Mouse (Mus musculus) frontal cortex, adult 2 months (tissue): Measurements from ENCODE around the gene Pla2g12b. TPM values are rescaled to one million over a fixed set of nuclear protein-coding genes. Genes with fewer than 3 reads are reported as not detected.

Experiments used
- DNase-seq, 2 experiments: peaks; one replicate each; pipeline ENCODE4 v3.0.0; 2022; ENCODE audit warnings: low spot score in 1 of 2; ENCODE audit errors: extremely low spot score in 1 of 2
- polyA plus RNA-seq: library from polyadenylated mRNA; depleted of rRNA; stranded (reverse); fragments of >200 nt; gene quantifications from 2 replicates; pipeline ENCODE4 v1.2.3, GENCODE M21; 2012

The Pla2g12b gene
- polyA plus RNA-seq, 1 experiment, result 0.16 TPM

DNA sequence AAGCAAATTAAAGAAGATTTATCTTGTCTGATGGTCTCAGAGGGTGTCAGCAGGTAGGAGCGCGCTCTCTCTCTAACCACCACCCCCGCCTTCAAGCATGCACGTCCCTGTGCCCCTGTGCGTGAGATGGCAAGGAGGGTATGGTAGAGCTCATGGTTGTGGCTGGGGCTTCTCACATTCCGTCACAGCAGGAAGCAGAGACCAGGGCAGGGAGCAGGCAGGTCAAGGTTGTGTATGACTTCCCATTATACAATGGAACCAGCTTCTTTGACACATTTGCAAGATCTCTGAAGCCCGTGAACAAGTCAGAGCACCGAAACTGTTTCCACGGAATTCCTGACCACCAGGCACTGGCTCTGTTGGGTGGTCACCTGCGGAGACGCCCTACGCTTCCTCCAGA, 6.8 kb downstream of the Pla2g12b start:
- no peak for DNase-seq

DNA sequence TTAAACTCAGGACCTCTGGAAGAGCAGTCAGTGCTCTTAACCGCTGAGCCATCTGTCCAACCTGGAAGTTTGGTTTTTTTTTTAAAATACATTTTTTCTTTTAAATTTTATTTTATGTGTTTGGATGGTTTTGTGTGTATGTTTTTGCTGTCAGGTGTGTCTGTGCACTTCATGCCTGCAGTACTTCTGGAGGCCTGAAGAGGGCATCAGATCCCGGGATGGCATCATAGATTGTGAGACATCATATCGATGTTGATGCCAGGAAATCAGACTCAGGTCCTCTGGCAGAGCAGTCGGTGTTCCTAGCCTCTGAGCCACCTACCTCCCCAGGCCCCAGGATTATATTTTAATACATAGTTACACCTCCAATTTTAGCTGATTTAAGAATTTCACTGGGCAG, 10.3 kb downstream of the Pla2g12b start:
- DNase-seq, result no peak

DNA sequence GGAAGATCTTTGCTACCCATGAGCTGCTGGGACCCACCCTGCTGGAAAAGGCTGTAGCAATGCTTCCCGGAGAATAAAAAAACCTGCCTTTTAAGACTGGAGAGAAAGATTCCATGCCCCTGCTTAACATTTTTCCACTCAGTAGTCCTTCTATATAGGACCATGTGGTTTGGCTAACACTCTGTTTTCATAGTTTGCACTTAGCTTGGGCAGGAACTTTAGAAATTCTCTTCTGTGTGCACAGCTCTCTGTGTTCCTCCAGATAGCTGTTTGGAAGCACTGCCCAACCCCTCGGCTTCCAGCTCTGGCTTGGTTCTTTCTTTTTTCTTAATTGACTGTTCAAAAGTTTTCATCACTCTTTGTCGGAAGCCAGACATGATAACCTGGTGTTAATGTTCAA, 13.2 kb downstream of the Pla2g12b start:
- DNase-seq, result no peak

DNA sequence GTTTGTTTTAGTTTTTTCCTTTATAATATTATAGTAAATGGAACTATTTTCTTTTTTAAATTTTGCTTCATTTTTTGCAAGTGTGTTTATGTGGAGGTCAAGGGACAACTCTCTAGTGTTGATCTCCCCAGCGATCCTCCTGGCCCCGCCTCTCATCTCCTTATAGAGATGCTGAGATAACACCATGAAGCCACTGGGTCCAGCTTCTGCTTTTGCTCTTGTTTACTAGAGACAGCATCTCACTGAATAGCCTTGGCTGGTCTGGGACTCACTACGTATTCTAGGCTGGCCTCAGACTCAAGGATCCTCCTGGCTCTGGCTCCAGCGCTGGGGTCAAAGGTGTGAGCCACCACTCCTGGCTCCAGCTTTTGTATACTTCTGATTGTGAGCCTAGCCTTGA, 16.1 kb downstream of the Pla2g12b start:
- DNase-seq, result no peak

DNA sequence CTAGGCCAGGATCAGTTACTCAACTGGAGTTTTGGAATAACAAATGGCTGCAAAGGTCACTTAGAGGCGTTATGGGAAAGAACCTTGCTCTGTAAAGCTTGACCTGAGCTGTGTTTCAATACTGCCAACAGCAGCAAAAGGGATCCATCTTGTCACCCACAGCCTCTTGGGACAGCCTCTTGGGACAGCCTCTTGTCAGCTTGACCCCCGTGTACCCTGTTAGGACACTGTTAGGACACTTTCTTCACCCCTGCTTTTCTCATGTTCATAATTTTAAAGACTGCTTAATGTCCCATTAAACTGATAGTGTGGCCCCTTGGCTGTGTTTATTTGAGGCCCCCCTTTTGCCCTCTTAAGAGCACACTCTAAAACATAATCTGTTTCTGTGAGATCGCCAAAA, 21.0 kb downstream of the Pla2g12b start:
- no peak for DNase-seq

DNA sequence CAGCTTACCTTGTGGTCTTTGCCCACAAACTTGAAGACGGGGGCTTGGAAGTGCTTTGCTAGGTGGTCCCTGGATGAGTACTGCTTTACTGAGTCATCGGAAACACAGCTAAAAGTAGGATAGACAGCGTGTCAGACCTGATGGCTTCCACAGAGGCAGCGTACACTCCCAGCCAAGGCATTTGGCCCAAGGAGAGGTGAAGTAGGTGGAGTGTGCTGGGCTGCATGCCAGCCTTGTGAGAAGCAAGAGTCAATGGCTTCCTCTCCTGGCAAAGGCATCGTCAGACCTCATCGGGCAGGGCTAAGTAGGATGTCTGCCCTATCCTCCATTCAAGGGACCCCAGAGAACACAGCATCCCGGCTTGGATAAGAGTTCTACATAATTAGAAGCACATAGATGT, 21.9 kb downstream of the Pla2g12b start:
- DNase-seq, result peak in 1 of 2 experiments; percentile 15

DNA sequence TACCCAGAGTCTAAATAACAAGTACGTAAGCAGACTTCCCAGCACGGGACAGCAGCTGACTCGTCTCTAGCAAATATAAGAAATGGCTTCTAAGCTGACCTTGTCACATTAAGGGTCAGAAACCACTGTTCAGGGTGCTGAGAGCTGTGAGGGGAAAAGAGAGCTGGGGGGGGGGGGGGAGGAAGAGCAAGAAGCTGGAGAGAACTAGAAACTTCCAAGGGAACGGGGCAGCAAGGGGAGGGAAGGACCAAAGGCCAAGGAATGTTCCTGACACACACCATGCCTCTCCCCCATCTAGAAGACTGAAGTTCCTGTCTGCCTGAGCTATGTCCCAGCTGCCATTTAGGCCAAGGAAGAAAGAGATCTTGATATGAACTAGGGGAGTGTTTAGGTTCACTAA, 22.9 kb downstream of the Pla2g12b start:
- no peak for DNase-seq

DNA sequence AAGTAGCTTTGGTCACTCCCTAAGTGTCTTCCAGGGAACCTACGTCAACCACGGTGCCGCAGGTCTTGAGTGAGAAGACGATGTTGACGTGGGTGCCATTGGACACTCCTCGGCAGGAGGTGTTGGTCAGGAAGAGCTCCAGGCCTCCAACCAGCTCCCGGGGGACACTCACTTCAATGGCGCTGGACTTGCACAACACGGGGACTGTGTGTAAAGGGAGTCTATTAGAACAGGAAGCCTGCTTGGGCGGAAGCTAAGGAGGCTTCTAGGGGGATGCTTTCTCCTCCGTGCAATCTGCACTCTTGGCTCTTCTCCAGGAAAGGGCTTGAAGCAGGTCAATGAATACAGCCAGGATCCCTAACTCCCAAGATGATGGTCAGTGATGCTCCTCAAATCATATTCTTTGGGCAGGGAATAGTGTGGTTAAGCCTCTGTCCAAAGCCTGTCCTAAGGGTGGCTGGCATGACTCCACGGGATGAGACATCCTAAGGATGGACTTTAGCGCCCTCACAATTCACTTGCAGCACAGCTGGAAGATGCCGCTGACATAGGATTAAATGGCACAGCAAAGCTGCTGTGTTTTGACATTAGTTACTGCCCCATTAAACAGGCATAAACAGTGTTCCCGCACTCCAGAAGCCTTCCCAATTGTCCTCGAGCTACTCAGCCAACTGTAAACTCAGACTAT, 26.1 kb downstream of the Pla2g12b start:
- no peak for DNase-seq

DNA sequence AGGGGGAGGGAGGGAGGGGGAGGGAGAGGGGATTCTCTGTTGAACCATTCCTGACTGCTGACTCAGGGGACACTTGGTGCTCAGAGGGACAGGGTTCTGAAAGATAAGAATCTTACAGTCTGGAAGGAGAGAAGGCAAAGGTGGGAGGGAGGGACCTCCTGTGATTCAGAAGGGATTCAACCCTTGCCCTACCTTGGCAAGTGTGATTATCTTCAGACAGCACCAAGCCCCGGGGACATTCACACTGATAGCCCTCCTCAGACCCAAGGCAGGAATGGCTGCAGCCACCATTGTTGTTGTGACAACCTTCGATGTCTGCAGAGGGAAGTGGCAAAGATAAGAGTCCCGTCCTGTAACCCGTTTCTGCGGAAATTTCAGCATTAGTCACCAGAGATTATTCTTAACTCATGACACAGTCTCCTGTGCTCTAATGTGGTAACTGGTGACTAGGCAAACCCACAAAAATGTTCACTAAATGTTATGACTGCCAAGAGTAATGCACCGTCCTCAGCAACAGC, 27.3 kb downstream of the Pla2g12b start:
- DNase-seq, result peak in 1 of 2 experiments; percentile 31

DNA sequence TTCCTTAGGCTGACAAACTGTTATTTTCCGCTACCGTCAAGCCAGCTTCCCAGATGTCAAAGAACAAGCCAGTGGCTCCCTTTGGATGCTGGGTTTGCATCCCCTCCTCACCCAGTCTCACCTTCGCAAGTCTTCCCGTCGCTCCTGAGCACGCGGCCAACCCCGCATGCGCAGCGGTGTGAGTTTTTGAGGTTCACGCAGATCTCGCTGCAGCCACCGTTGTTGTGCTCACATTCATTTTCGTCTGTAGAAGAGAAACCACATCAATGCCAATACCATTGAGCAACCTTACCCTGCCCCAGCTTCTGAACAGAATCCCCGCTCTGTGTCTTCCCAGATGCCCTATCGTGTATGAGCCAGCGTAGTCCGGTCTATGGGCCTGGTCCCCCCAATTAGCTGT, 32.3 kb downstream of the Pla2g12b start:
- no peak for DNase-seq

DNA sequence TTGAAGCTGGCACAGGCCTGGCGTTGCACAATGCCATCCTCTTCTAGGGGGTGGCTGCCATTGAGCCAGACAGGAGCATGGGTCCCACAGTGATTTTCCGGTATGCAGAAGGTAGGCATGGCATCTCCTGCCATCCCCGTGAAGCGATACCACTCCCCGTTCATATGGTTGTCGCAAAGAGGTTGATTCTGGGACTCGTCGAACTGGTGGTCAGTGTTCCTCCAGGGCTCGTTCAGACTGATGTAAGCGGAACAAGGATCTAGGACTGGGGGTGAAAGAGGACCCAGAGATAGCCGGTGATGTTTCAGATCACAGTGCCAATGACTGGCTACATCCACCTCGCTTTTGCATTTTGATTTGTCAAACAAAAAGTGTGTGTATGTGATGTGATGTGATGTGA, 35.2 kb downstream of the Pla2g12b start:
- DNase-seq, result no peak

DNA sequence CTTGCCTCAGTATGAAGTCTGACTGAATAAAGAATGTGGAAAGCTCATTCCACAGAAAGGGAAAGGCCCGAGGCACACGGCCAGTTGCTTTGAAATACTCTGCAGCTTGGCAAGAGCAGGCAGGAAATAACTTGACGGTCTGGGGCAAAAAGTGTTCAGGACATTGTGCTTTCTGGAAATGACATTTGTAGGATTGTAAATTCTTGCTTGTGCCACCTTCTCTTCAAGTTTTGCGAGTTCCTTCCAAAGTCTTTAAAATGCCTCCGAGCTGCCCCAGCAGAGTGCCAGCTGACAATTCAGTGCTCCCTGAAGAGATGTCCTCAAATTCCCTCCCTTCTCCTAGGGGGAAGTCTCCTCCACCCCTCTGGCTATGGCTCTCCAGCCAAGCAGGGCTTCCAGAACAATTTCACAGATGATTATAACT, 36.1 kb downstream of the Pla2g12b start:
- DNase-seq, result no peak

DNA sequence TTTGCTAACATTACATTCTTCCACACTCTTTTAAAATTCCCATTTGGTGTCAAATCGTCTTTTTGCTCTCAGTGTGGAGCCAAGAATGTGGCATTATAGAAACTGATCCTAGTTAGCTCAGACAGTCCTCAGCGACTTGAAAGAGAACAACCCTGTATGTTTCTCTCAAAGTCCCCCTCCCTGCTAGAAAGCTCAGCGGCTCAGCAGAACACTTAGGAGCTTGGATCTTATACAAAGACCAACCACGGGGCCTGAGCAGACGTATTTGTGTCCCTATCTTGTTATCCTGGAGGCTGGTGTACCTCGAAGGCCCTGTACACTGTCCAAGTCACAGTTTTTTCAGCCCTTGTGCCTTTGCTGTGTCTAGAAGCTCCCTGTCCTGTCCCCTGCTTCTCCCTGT, 36.7 kb downstream of the Pla2g12b start:
- no peak for DNase-seq

DNA sequence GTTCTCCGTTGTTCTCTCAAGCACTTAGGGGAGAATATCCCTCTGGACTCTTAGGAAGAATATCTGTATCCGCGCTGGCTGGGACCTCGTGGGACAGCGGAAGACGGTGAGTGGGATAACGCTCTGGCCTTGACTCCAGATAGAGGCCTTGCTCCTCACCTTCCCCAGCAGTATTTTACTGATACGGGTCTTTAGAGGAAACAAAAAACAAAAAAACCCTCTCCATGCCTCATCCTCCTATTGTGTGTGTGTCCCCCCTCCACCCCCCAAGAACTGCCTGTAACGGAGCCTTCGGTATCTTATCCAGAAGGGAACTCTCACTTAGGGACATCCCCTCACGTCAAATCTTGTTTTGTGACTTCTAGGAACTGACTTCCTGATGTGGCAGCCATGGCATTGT, 38.3 kb downstream of the Pla2g12b start, which contains the start of gene Oit3:
Oit3 (minus strand) TSS at position 44 of the 400 bp plus-strand sequence.
- no peak for DNase-seq

DNA sequence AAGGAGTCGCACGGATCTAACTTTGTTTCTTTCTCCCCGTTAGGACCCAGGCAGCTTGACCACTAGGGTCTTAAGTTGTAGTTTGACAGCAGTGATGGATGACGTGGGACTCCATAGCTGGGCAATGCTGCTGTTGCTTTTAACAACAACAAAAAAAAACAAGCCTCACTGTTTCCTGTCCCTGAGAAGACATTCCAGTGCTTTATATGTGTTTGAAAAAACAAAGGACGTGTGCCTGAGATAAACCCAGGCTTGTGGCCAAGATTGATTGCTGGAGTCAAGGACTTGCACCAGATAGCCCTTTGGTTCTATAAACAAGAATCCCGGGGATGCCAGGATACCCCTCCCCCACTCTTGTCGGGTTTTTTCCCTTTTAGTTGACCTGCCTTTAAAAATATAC, 39.8 kb downstream of the Pla2g12b start:
- DNase-seq, result no peak

DNA sequence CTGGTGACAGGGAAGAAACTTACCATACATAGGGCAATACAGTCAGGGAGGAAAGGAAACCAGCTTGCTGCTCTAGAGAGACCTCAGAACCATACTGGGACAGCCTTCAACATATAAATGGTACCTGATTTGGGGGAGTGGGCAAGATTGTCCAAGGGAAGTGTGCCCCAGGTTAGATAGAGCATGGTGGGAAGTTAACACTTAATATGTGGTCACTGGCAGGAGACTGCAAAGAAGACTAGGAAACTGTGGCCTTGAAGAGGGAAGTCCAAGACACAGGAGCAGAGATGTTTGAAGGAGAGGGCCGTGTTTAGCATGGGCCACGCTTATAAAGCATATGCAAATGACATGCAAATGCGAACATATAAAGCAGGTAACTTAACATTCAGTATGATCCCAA, 40.6 kb downstream of the Pla2g12b start:
- no peak for DNase-seq

DNA sequence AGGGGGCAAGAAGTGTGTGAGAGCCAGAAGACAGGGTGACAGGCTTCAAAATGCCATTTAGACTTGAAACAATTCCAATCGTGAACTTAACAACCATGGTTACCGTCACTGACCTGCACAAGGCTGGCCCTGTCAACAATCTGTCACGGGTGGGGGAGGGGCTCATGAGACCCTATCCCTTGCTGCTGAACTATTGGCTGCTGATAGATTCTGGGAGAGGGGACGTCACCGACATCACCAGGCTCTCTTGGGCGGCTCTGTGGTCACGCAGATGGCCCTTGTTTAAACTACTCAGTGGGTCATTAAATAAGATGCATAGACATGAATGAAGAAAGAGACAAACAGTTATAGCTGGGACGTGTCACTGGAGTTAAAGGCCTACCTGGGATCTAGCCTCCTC, 41.2 kb downstream of the Pla2g12b start:
- DNase-seq, result no peak

DNA sequence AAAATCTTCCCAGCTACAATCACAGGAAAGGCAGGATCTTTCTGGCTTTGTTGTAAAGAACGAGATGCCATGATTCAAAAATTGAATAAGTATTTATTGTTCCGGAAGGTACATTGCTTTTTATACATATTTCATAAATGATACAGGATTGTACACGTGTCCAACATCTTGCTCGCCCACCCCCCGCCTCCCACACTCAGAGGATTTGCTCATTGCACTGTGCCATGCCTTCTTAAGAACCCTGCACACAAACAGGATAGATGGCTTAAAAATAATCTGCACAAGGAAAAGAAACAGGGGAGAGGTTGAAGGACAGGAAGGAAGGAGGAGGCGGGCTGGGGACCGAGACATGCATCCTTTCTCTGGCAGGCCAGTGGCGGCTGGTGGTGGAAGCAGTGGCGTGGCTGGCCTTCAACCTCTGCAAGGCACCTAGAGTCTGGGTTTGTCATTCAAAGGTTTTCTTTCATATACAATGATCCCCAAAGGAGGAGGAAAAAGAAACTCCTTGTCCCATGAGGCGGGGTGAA, 43.5 kb downstream of the Pla2g12b start:
- DNase-seq, result peak in 1 of 2 experiments; percentile 30

DNA sequence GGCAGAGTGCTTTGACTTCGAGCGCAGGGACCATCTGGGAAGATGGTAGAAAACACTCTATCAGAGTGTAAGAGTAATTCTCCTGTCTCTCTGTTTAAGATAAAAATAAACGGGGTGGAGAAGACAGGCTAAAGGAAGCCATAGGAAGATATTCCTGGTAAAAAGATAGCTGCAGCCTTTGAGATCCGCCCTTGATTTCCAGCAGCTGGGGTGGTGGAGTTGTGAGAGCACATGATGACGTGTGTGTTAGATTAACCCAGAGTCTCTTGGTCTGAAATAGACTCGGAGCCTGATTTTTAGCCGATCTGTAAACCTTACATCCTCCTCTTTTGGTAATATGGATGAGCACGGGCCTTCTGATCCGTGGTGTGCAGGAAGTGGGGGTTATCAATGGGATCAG, 44.1 kb downstream of the Pla2g12b start:
- DNase-seq, result peak; percentile 60 to 63

DNA sequence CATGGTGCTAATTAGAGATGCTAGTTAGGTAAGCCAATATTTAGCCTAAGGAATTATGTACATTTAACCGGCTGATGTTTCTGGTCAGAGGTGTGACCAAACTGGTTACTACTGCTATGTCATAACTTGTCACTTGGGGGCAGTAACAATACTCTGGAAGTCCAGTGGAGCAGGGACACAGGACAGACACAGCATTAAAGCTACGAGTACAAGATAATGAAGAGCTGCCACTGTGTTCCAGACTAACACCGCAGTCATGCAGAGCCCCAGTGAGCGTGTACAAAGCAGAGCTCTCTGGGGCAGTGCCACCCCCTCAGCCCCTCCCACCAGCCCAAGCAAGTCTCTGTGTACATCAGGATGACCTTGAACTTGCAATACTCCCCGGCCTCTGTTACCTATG, 48.4 kb downstream of the Pla2g12b start:
- DNase-seq, result peak in 1 of 2 experiments; percentile 48

DNA sequence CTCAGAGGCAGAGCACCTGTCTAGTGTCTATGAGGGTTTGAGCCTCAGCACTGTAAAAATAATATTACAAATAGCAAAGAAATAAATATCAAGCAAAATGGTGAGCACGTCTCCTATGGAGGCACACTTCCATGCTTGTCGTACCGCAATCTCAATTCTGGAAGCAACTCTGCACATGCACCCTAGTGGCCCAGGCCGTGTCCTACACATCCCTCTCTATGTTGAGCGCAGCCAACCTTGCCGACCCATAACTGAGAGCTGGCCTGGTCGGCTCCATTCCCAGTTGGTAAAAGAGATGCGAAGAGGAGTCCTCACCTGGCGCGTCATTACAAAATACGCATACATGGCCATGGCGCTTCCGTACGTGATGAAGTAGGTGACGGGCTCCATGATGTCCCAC, 51.2 kb downstream of the Pla2g12b start:
- DNase-seq, result no peak

DNA sequence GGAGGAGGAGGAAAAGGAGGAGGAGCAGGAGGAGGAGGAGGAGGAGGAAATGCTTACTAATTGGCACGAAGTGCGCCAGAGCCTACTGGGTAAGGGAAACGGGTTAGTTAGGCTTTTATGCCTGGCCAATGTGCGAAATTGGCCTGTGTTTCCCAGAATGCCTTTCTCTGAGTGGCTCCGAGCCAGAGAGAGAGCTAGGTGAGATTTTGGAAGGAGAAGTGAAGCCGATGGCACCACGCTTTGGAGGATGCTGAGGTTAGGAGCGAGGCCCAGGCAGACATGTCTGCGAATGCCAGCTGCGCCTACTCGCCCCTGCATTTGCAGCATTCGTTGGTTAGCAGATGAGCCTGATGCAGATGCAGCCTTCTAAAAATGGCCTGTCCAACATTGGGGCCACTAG, 56.3 kb downstream of the Pla2g12b start:
- DNase-seq, result peak; percentile 26 to 71
